Mouse (Mus musculus): ENCODE measurements around the gene Wdr37.

The Wdr37 gene

GRCm38 (mm10) chr13:8839111-8839510 lies 32.6 kb downstream of the Wdr37 start:
- no peak for DNase-seq

GRCm38 (mm10) chr13:8838394-8838793 lies 33.3 kb downstream of the Wdr37 start:
- no peak for DNase-seq

- DNase-seq = no peak
These were observed 37.1 kb downstream of the Wdr37 start for GRCm38 (mm10) chr13:8834573-8834972.

GRCm38 (mm10) chr13:8831546-8832251 lies 40.0 kb downstream of the Wdr37 start:
- no peak for DNase-seq

- DNase-seq = no peak
These were observed 41.0 kb downstream of the Wdr37 start for GRCm38 (mm10) chr13:8830696-8831095.

GRCm38 (mm10) chr13:8829784-8830183 lies 41.9 kb downstream of the Wdr37 start:
- DNase-seq = peak in 1 of 2 experiments; percentile 23

GRCm38 (mm10) chr13:8828946-8829345 lies 42.8 kb downstream of the Wdr37 start:
- no peak for DNase-seq

GRCm38 (mm10) chr13:8823546-8823945 lies 48.2 kb downstream of the Wdr37 start:
- no peak for DNase-seq

- DNase-seq = no peak
These were observed 48.6 kb downstream of the Wdr37 start for GRCm38 (mm10) chr13:8823120-8823519.

GRCm38 (mm10) chr13:8822201-8822600 lies 49.5 kb downstream of the Wdr37 start:
- no peak for DNase-seq

- DNase-seq = no peak
These were observed 65.8 kb downstream of the Wdr37 start for GRCm38 (mm10) chr13:8805931-8806330.

GRCm38 (mm10) chr13:8800576-8800975 lies 71.1 kb downstream of the Wdr37 start:
- no peak for DNase-seq

- DNase-seq = no peak
These were observed 78.5 kb downstream of the Wdr37 start for GRCm38 (mm10) chr13:8793217-8793616.

GRCm38 (mm10) chr13:8785185-8785584 lies 86.5 kb downstream of the Wdr37 start:
- peak; percentile 16 to 29 for DNase-seq

- DNase-seq = no peak
These were observed 87.2 kb downstream of the Wdr37 start for GRCm38 (mm10) chr13:8784308-8785061.

GRCm38 (mm10) chr13:8783686-8784307 lies 87.9 kb downstream of the Wdr37 start:
- DNase-seq = no peak

GRCm38 (mm10) chr13:8782636-8783035 lies 89.1 kb downstream of the Wdr37 start:
- DNase-seq = no peak

GRCm38 (mm10) chr13:8780441-8780840 lies 91.3 kb downstream of the Wdr37 start:
- peak; percentile 32 to 33 for DNase-seq

- DNase-seq = no peak
These were observed 101.1 kb downstream of the Wdr37 start for GRCm38 (mm10) chr13:8770616-8771015.

GRCm38 (mm10) chr13:8769654-8770227 lies 102.0 kb downstream of the Wdr37 start:
- DNase-seq = no peak

- no peak for DNase-seq
These were observed 110.8 kb downstream of the Wdr37 start for GRCm38 (mm10) chr13:8760940-8761339.

All from lung, adult 18-20 months (tissue).